Mouse (Mus musculus) lung, embryonic 14.5 days (tissue): ENCODE measurements around the gene Unc79. TPM values are rescaled to one million over a fixed set of nuclear protein-coding genes. Genes with fewer than 3 reads are reported as not detected.
A peak's percentile ranks its signal among the peaks of the same experiment; 100 is the strongest.

ENCODE experiments used
- ATAC-seq: fragments of 200-750 bp; cut with Nextera tagmentation; 2 replicates; pipeline ENCODE4 v1.8.0; 2017; ENCODE audit warnings: mild to moderate bottlenecking, moderate TSS enrichment, moderate library complexity; ENCODE audit not compliant: insufficient read depth
- DNase-seq: peaks from one replicate; pipeline ENCODE4 v3.0.0-alpha.2; 2015
- H3K27ac ChIP-seq: fragments of 300-500 bp; sonication (generic); 2 replicates; pipeline ENCODE4 v1.5.1; 2014; ENCODE audit warnings: low read depth, mild to moderate bottlenecking, moderate library complexity
- H3K27me3 ChIP-seq: fragments of 300-500 bp; sonication (generic); 2 replicates; pipeline ENCODE4 v1.6.1; 2014; ENCODE audit warnings: low read length, control low read depth; ENCODE audit not compliant: insufficient read depth
- H3K36me3 ChIP-seq: fragments of 300-500 bp; sonication (generic); 2 replicates; pipeline ENCODE4 v1.6.1; 2014; ENCODE audit warnings: control low read depth; ENCODE audit not compliant: insufficient read depth
- H3K4me1 ChIP-seq: fragments of 300-500 bp; sonication (generic); 2 replicates; pipeline ENCODE4 v1.6.1; 2014; ENCODE audit warnings: antibody characterized with exemption, control low read depth; ENCODE audit not compliant: insufficient read depth
- H3K4me2 ChIP-seq: fragments of 300-500 bp; sonication (generic); 2 replicates; pipeline ENCODE4 v1.6.1; 2014; ENCODE audit warnings: mild to moderate bottlenecking
- H3K4me3 ChIP-seq: fragments of 300-500 bp; sonication (generic); 2 replicates; pipeline ENCODE4 v1.5.1; 2014; ENCODE audit warnings: low read depth, low read length
- H3K9ac ChIP-seq: fragments of 300-500 bp; sonication (generic); 2 replicates; pipeline ENCODE4 v1.6.1; 2014
- H3K9me3 ChIP-seq: fragments of 300-500 bp; sonication (generic); 2 replicates; pipeline ENCODE4 v1.6.1; 2016; ENCODE audit warnings: low read depth, low read length, control low read depth
- CTCF ChIP-seq: IDR thresholded peaks from 2 replicates; pipeline ENCODE4 v1.5.1; 2016; ENCODE audit warnings: antibody characterized with exemption, low read depth
- WGBS: fragments of 180-500 bp; shearing (Covaris S2); extraction: QIAGEN DNeasy Blood & Tissue Kit; methylation state at CpG from one replicate; pipeline ENCODE4 v1.1.7; 2014; 5-methylcytosine and 5-hydroxymethylcytosine counted together
- polyA plus RNA-seq: library from polyadenylated mRNA; unstranded; fragments of >200 nt; fragmentation: Nextera tagmentation; extraction: Ambion mirVana; gene quantifications from 2 replicates; pipeline ENCODE4 v1.2.1, GENCODE M21; 2014

The Unc79 gene
- polyA plus RNA-seq, 1 experiment from 2014 or later: 0.09 TPM

GRCm38 (mm10) chr12:103163596-103163995, 214.9 kb downstream of the Unc79 start:
- no peak for ATAC-seq
- Histone ChIP-seq H3K27ac (no peak overlapping the region), H3K27me3 (no peaks in the 10 kb centered on the region), H3K36me3 (no peaks in the 10 kb centered on the region), H3K4me2 (no peak overlapping the region), H3K4me3 (no peak overlapping the region), H3K9me3 (no peaks in the 10 kb centered on the region), H3K4me1 (no peaks in the 10 kb centered on the region), H3K9ac (no peak overlapping the region)
- TF ChIP-seq CTCF: no peak
- 77% methylated on average over 10 of the region's 10 CpGs for WGBS
- no peak for DNase-seq

GRCm38 (mm10) chr12:103164101-103165030, 215.7 kb downstream of the Unc79 start:
- TF ChIP-seq CTCF: no peak
- H3K4me2 ChIP-seq: no peak overlapping the region
- no peak overlapping the region for H3K9ac ChIP-seq
- no peaks in the 10 kb centered on the region for H3K36me3 ChIP-seq
- no peaks in the 10 kb centered on the region for H3K9me3 ChIP-seq
- WGBS: 60% methylated on average over 14 of the region's 14 CpGs
- H3K27me3 ChIP-seq: no peaks in the 10 kb centered on the region
- H3K27ac ChIP-seq: no peak overlapping the region
- no peak overlapping the region for H3K4me3 ChIP-seq
- no peak for ATAC-seq
- no peaks in the 10 kb centered on the region for H3K4me1 ChIP-seq
- DNase-seq: no peak

- TF ChIP-seq CTCF: no peak
- WGBS: 52% methylated on average over 12 of the region's 12 CpGs
- no peak overlapping the region for H3K27ac ChIP-seq
Measured at GRCm38 (mm10) chr12:103168892-103169291, 220.2 kb downstream of the Unc79 start.

DNA sequence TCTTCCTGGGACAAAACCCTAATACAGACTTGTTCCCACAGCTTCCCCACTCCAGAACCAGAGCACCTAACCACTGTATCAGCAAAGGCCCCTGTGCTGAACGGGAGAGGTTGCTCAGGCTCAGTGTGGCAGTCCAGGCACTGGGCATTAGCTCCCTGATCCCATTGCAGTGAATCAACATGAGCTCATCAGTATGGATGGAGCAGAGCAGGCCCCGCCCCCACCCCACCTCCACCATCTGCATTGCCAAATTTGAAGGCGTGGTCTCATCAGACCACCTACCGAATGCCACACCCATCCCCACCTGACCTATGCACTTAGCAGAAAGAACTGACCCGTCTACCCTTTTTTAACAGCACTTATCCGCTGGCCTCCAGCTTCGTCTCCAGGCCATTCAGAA, 234.4 kb downstream of the Unc79 start:
- Histone ChIP-seq H3K27me3 (no peaks in the 10 kb centered on the region), H3K27ac (no peak overlapping the region), H3K9me3 (no peaks in the 10 kb centered on the region), H3K4me1 (no peaks in the 10 kb centered on the region), H3K9ac (no peak overlapping the region), H3K36me3 (no peaks in the 10 kb centered on the region), H3K4me3 (no peak overlapping the region), H3K4me2 (no peak overlapping the region)
- ATAC-seq (0 out of 2 replicates have a peak, but pooled peaks have one; percentile 19), DNase-seq (no peak)
- TF ChIP-seq CTCF: no peak
- WGBS: 18% methylated on average over 7 of the region's 7 CpGs

More at GRCm38 (mm10) chr12:103168892-103169291, 220.2 kb downstream of the Unc79 start:
- H3K9me3 ChIP-seq: no peaks in the 10 kb centered on the region
- H3K4me3 ChIP-seq: no peak overlapping the region
- no peaks in the 10 kb centered on the region for H3K4me1 ChIP-seq
- H3K36me3 ChIP-seq: no peaks in the 10 kb centered on the region
- ATAC-seq (no peak), DNase-seq (no peak)
- H3K9ac ChIP-seq: no peak overlapping the region
- H3K27me3 ChIP-seq: no peaks in the 10 kb centered on the region
- H3K4me2 ChIP-seq: no peak overlapping the region

- WGBS: 70% methylated on average over 7 of the region's 7 CpGs
- no peak overlapping the region for H3K4me2 ChIP-seq
- no peak overlapping the region for H3K27ac ChIP-seq
- no peak for TF ChIP-seq CTCF
- H3K36me3 ChIP-seq: no peaks in the 10 kb centered on the region
- ATAC-seq: 0 out of 2 replicates have a peak, but pooled peaks have one; percentile 26
- H3K4me1 ChIP-seq: no peaks in the 10 kb centered on the region
- H3K9ac ChIP-seq: no peak overlapping the region
- no peaks in the 10 kb centered on the region for H3K9me3 ChIP-seq
- DNase-seq: peak; percentile 23
- no peak overlapping the region for H3K4me3 ChIP-seq
- H3K27me3 ChIP-seq: no peaks in the 10 kb centered on the region
Measured at GRCm38 (mm10) chr12:103187020-103187419, 238.4 kb downstream of the Unc79 start.

DNA sequence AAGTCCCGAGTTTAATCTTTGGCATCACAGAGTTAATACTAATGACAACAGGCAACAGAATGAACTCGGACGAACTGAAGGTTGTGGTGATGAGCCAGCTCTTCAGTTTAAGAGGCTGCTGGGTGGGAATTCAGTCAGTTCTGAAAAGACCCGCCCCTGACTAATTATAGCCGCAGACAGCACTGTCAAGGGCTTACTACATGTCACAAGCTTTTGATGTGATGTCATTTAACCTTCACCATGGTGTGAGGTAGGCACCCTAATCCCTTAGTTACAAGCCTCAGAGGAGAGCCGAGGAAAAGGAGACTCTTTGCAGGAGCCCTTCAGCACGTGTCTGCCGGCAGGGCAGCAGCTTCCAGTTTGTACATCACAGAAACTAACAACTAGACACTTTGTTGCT, 239.6 kb downstream of the Unc79 start:
- H3K27me3 ChIP-seq: no peaks in the 10 kb centered on the region
- H3K36me3 ChIP-seq: no peaks in the 10 kb centered on the region
- no peaks in the 10 kb centered on the region for H3K4me1 ChIP-seq
- no peak overlapping the region for H3K27ac ChIP-seq
- no peaks in the 10 kb centered on the region for H3K9me3 ChIP-seq
- no peak overlapping the region for H3K4me2 ChIP-seq
- no peak for ATAC-seq
- 64% methylated on average over 8 of the region's 8 CpGs for WGBS
- no peak overlapping the region for H3K4me3 ChIP-seq
- DNase-seq: no peak
- no peak for TF ChIP-seq CTCF
- no peak overlapping the region for H3K9ac ChIP-seq

GRCm38 (mm10) chr12:103189771-103190170, 241.1 kb downstream of the Unc79 start:
- H3K4me3 ChIP-seq: no peak overlapping the region
- DNase-seq (peak; percentile 13), ATAC-seq (no peak)
- 54% methylated on average over 12 of the region's 12 CpGs for WGBS
- no peak overlapping the region for H3K9ac ChIP-seq
- H3K27me3 ChIP-seq: no peaks in the 10 kb centered on the region
- no peaks in the 10 kb centered on the region for H3K9me3 ChIP-seq
- H3K36me3 ChIP-seq: no peaks in the 10 kb centered on the region
- H3K27ac ChIP-seq: no peak overlapping the region
- no peaks in the 10 kb centered on the region for H3K4me1 ChIP-seq
- H3K4me2 ChIP-seq: no peak overlapping the region
- no peak for TF ChIP-seq CTCF
